Mouse (Mus musculus): ENCODE measurements around the gene Slc2a2. TPM values are rescaled to one million over a fixed set of nuclear protein-coding genes. Genes with fewer than 3 reads are reported as not detected.

Gene Slc2a2
- polyA plus RNA-seq, 1 experiment from 2014 or later: 3.1 TPM

GRCm38 (mm10) chr3:28696162-28696561 lies 1.5 kb upstream of the Slc2a2 start:
- no peaks in the 10 kb centered on the region for H3K27me3 ChIP-seq
- ATAC-seq (no peak), DNase-seq (ENCODE audit: low read depth, low spot score) (no peak)
- ChIA-PET CTCF (interaction anchor here (3.8 kb wide), 1 partner anchor 13 kb away, joined by 12 read pairs; no protein-coding TSS in a partner anchor), POLR2A (no interaction called here)
- no peak for TF ChIP-seq CTCF (IDR thresholded peaks at IDR 0.05)
- in situ Hi-C loops (cut with MboI; ENCODE audit: low pct_unique_long_range_greater_than_20kb): no loop called here

GRCm38 (mm10) chr3:28699601-28700000 lies 1.9 kb downstream of the Slc2a2 start:
- in situ Hi-C loops (cut with MboI; ENCODE audit: low pct_unique_long_range_greater_than_20kb): no loop called here
- DNase-seq (ENCODE audit: low read depth, low spot score) (no peak), ATAC-seq (no peak)
- TF ChIP-seq CTCF (IDR thresholded peaks at IDR 0.05): no peak
- ChIA-PET CTCF (interaction anchor here (0.8 to 2.1 kb wide), 5 partner anchors 9 to 46 kb away, joined by 3 to 7 read pairs (median 3); no protein-coding TSS in a partner anchor), POLR2A (interaction anchor here (0.6 kb wide), 1 partner anchor 104 kb away, joined by 3 read pairs; no protein-coding TSS in a partner anchor)
- no peaks in the 10 kb centered on the region for H3K27me3 ChIP-seq

GRCm38 (mm10) chr3:28705522-28706137 lies 7.9 kb downstream of the Slc2a2 start:
- ChIA-PET CTCF (interaction anchor here (1.3 to 2.9 kb wide), 8 partner anchors 10 to 41 kb away, joined by 3 to 11 read pairs (median 4); no protein-coding TSS in a partner anchor), POLR2A (no interaction called here)
- in situ Hi-C loops (cut with MboI; ENCODE audit: low pct_unique_long_range_greater_than_20kb): no loop called here
- no peaks in the 10 kb centered on the region for H3K27me3 ChIP-seq
- TF ChIP-seq CTCF (IDR thresholded peaks at IDR 0.05): no peak
- DNase-seq (ENCODE audit: low read depth, low spot score) (no peak), ATAC-seq (peak; percentile 88)

GRCm38 (mm10) chr3:28706736-28707135 lies 9.0 kb downstream of the Slc2a2 start:
- no peak for DNase-seq (ENCODE audit: low read depth, low spot score)
- POLR2A ChIA-PET: no interaction called here
- in situ Hi-C loops (cut with MboI; ENCODE audit: low pct_unique_long_range_greater_than_20kb): no loop called here
- H3K27me3 ChIP-seq: no peaks in the 10 kb centered on the region
- CTCF ChIA-PET: interaction anchor here (1.8 to 2.9 kb wide), 3 partner anchors 13 to 141 kb away, joined by 4 to 11 read pairs (median 8); no protein-coding TSS in a partner anchor
- ATAC-seq: no peak
- no peak for TF ChIP-seq CTCF (IDR thresholded peaks at IDR 0.05)

GRCm38 (mm10) chr3:28709740-28710139 lies 12.0 kb downstream of the Slc2a2 start:
- CTCF ChIA-PET: interaction anchor here (0.7 to 2.9 kb wide), 12 partner anchors 10 to 544 kb away, joined by 3 to 15 read pairs (median 3); no protein-coding TSS in a partner anchor
- peak; percentile 65 for TF ChIP-seq CTCF (IDR thresholded peaks at IDR 0.05)
- ATAC-seq (no peak), DNase-seq (ENCODE audit: low read depth, low spot score) (no peak)
- in situ Hi-C loops (cut with MboI; ENCODE audit: low pct_unique_long_range_greater_than_20kb): no loop called here
- no peaks in the 10 kb centered on the region for H3K27me3 ChIP-seq
- POLR2A ChIA-PET: no interaction called here

- H3K27me3 ChIP-seq: no peaks in the 10 kb centered on the region
- ChIA-PET POLR2A (no interaction called here), CTCF (interaction anchor here (1.0 to 1.2 kb wide), 2 partner anchors 11 to 32 kb away, joined by 3 to 4 read pairs; no protein-coding TSS in a partner anchor)
- no peak for TF ChIP-seq CTCF (IDR thresholded peaks at IDR 0.05)
- in situ Hi-C loops (cut with MboI; ENCODE audit: low pct_unique_long_range_greater_than_20kb): no loop called here
- no peak for DNase-seq (ENCODE audit: low read depth, low spot score)
- no peak for ATAC-seq
These were observed 16.4 kb downstream of the Slc2a2 start for GRCm38 (mm10) chr3:28713913-28714698.

- ChIA-PET POLR2A (no interaction called here), CTCF (interaction anchor here (1.1 to 2.7 kb wide), 7 partner anchors 9 to 37 kb away, joined by 3 to 15 read pairs (median 5); no protein-coding TSS in a partner anchor)
- DNase-seq (ENCODE audit: low read depth, low spot score): no peak
- no peak for TF ChIP-seq CTCF (IDR thresholded peaks at IDR 0.05)
- no peaks in the 10 kb centered on the region for H3K27me3 ChIP-seq
- in situ Hi-C loops (cut with MboI; ENCODE audit: low pct_unique_long_range_greater_than_20kb): no loop called here
- ATAC-seq: no peak
These were observed 20.8 kb downstream of the Slc2a2 start for GRCm38 (mm10) chr3:28718521-28718920.

GRCm38 (mm10) chr3:28721218-28721617 lies 23.5 kb downstream of the Slc2a2 start:
- no peak for DNase-seq (ENCODE audit: low read depth, low spot score)
- CTCF ChIA-PET: interaction anchor here (1.4 to 2.7 kb wide), 2 partner anchors 11 to 13 kb away, joined by 4 to 15 read pairs; no protein-coding TSS in a partner anchor
- peak; percentile 0 for ATAC-seq
- no peaks in the 10 kb centered on the region for H3K27me3 ChIP-seq
- POLR2A ChIA-PET: no interaction called here
- in situ Hi-C loops (cut with MboI; ENCODE audit: low pct_unique_long_range_greater_than_20kb): no loop called here
- TF ChIP-seq CTCF (IDR thresholded peaks at IDR 0.05): no peak

GRCm38 (mm10) chr3:28721838-28722237 lies 24.1 kb downstream of the Slc2a2 start:
- ChIA-PET POLR2A (no interaction called here), CTCF (interaction anchor here (1.4 to 2.1 kb wide), 2 partner anchors 14 to 24 kb away, joined by 4 to 11 read pairs; no protein-coding TSS in a partner anchor)
- in situ Hi-C loops (cut with MboI; ENCODE audit: low pct_unique_long_range_greater_than_20kb): no loop called here
- DNase-seq (ENCODE audit: low read depth, low spot score) (peak; percentile 89), ATAC-seq (peak; percentile 98)
- no peaks in the 10 kb centered on the region for H3K27me3 ChIP-seq
- TF ChIP-seq CTCF (IDR thresholded peaks at IDR 0.05): no peak

- ChIA-PET CTCF (interaction anchor here (1.0 to 2.3 kb wide), 4 partner anchors 12 to 24 kb away, joined by 3 to 11 read pairs (median 6); no protein-coding TSS in a partner anchor), POLR2A (interaction anchor here (0.6 to 0.7 kb wide), 2 partner anchors 51 to 521 kb away, joined by 3 read pairs; no protein-coding TSS in a partner anchor)
- no peaks in the 10 kb centered on the region for H3K27me3 ChIP-seq
- DNase-seq (ENCODE audit: low read depth, low spot score) (no peak), ATAC-seq (no peak)
- no peak for TF ChIP-seq CTCF (IDR thresholded peaks at IDR 0.05)
- in situ Hi-C loops (cut with MboI; ENCODE audit: low pct_unique_long_range_greater_than_20kb): no loop called here
These were observed 24.8 kb downstream of the Slc2a2 start for GRCm38 (mm10) chr3:28722531-28722930.

Data from Patski (cell line).